Mouse (Mus musculus): ENCODE results near the gene Gm11444. TPM values are rescaled to one million over a fixed set of nuclear protein-coding genes. Genes with fewer than 3 reads are reported as not detected.

The Gm11444 gene
- total RNA-seq, 2 experiments from 2014 or later = not detected

GRCm38 (mm10) chr11:85838424-85839257 lies 11.5 kb downstream of the Gm11444 start:
- intact Hi-C loops (cut with DNase I) = loop anchor here (5.0 kb wide), 1 partner anchor 1321 kb away; no protein-coding TSS in a partner anchor
- no peak for DNase-seq (ENCODE audit: low spot score in 2 of 2)

GRCm38 (mm10) chr11:85837648-85838423 lies 12.3 kb downstream of the Gm11444 start:
- intact Hi-C loops (cut with DNase I) = loop anchor here (5.0 kb wide), 1 partner anchor 1321 kb away; no protein-coding TSS in a partner anchor
- no peak for DNase-seq (ENCODE audit: low spot score in 2 of 2)

- intact Hi-C loops (cut with DNase I) = loop anchor here (5.0 kb wide), 1 partner anchor 1320 kb away; no protein-coding TSS in a partner anchor
- DNase-seq (ENCODE audit: low spot score in 2 of 2) = no peak
These were observed 12.9 kb downstream of the Gm11444 start for GRCm38 (mm10) chr11:85837291-85837647.

GRCm38 (mm10) chr11:85836523-85837290 lies 13.4 kb downstream of the Gm11444 start:
- intact Hi-C loops (cut with DNase I) = loop anchor here (5.0 kb wide), 1 partner anchor 1319 kb away; no protein-coding TSS in a partner anchor
- no peak for DNase-seq (ENCODE audit: low spot score in 2 of 2)

- intact Hi-C loops (cut with DNase I) = loop anchor here (2.0 to 5.0 kb wide), 2 partner anchors 57 to 1319 kb away; no protein-coding TSS in a partner anchor
These were observed 14.2 kb downstream of the Gm11444 start for GRCm38 (mm10) chr11:85835753-85836522.

GRCm38 (mm10) chr11:85835001-85835752 lies 15.0 kb downstream of the Gm11444 start:
- DNase-seq (ENCODE audit: low spot score in 2 of 2) = no peak
- intact Hi-C loops (cut with DNase I) = loop anchor here (2.0 to 5.0 kb wide), 2 partner anchors 58 to 1318 kb away; no protein-coding TSS in a partner anchor

More at GRCm38 (mm10) chr11:85835753-85836522, 14.2 kb downstream of the Gm11444 start:
- DNase-seq (ENCODE audit: low spot score in 2 of 2) = no peak

- intact Hi-C loops (cut with DNase I) = loop anchor here (2.0 kb wide), 1 partner anchor 58 kb away; no protein-coding TSS in a partner anchor
- DNase-seq (ENCODE audit: low spot score in 2 of 2) = no peak
These were observed 15.7 kb downstream of the Gm11444 start for GRCm38 (mm10) chr11:85834386-85834931.

- DNase-seq (ENCODE audit: low spot score in 2 of 2) = no peak
- intact Hi-C loops (cut with DNase I) = loop anchor here (2.0 kb wide), 1 partner anchor 59 kb away; no protein-coding TSS in a partner anchor
These were observed 16.3 kb downstream of the Gm11444 start for GRCm38 (mm10) chr11:85833761-85834385.

- intact Hi-C loops (cut with DNase I) = no loop called here
These were observed 17.0 kb downstream of the Gm11444 start for GRCm38 (mm10) chr11:85833081-85833521.

GRCm38 (mm10) chr11:85832231-85832924 lies 17.8 kb downstream of the Gm11444 start, which contains the start of gene Tbx2:
TSS of gene Tbx2 (plus strand) at chr11:85832551.
- no peak for DNase-seq (ENCODE audit: low spot score in 2 of 2)
- intact Hi-C loops (cut with DNase I) = no loop called here

More at GRCm38 (mm10) chr11:85833081-85833521, 17.0 kb downstream of the Gm11444 start:
- no peak for DNase-seq (ENCODE audit: low spot score in 2 of 2)

GRCm38 (mm10) chr11:85831656-85832230 lies 18.4 kb downstream of the Gm11444 start:
- intact Hi-C loops (cut with DNase I) = loop anchor here (2.0 kb wide), 1 partner anchor 313 kb away; no protein-coding TSS in a partner anchor
- no peak for DNase-seq (ENCODE audit: low spot score in 2 of 2)

- DNase-seq (ENCODE audit: low spot score in 2 of 2) = no peak
- intact Hi-C loops (cut with DNase I) = loop anchor here (2.0 kb wide), 1 partner anchor 312 kb away; no protein-coding TSS in a partner anchor
These were observed 19.2 kb downstream of the Gm11444 start for GRCm38 (mm10) chr11:85830901-85831341.

- no peak for DNase-seq (ENCODE audit: low spot score in 2 of 2)
- intact Hi-C loops (cut with DNase I) = loop anchor here (2.0 to 5.0 kb wide), 2 partner anchors 311 to 357 kb away; no protein-coding TSS in a partner anchor
These were observed 20.4 kb downstream of the Gm11444 start for GRCm38 (mm10) chr11:85829520-85830440.

- intact Hi-C loops (cut with DNase I) = loop anchor here (5.0 kb wide), 1 partner anchor 357 kb away; no protein-coding TSS in a partner anchor
- no peak for DNase-seq (ENCODE audit: low spot score in 2 of 2)
These were observed 21.2 kb downstream of the Gm11444 start for GRCm38 (mm10) chr11:85828691-85829519.
